In the genomic region with DNA sequence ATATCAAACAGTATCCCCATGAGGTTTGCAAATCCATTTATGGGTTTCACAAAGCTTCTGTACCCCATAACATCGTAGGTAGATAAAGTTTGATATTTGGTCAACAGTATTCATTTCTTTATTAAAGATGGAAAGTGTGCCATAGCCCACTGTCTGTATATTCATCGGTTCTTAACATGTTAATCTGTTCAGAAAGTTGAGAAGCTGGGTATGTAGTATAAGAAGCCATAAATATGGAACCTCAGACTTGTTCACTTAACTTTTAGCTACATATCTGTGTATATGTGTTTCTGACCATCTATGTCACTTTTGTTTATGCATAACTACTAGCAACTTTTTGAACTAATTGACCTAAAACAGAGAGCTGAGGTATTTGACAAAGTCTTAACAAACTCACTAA, we compare ENCODE assay signal across 30 mouse cellular contexts. TPM values are rescaled to one million over a fixed set of nuclear protein-coding genes. Genes with fewer than 3 reads are reported as not detected.
DNase-seq lines count a peak whose midpoint lies in the region; ATAC-seq and TF ChIP-seq lines count a peak whose summit lies in the region.
"Had no signal": no experiment of that assay in that cellular context is flagged by ENCODE, and none has a peak within 500 bp of the region (broad histone marks: within the 10 kb centered on the region; RNA-seq: fewer than 3 reads in every experiment).

No protein-coding gene starts in this region.

- no peak for TF ChIP-seq POLR2A in limb, embryonic 14.5 days (IDR thresholded peaks at IDR 0.05; ENCODE audit: borderline replicate concordance, extremely low read depth, insufficient read depth, insufficient read length)

- H3K4me1 ChIP-seq in limb, embryonic 14.5 days (ENCODE audit: control insufficient read depth, insufficient read depth, low read length) = no peaks in the 10 kb centered on the region
- peaks cover 6% of the 10 kb centered on the region for H3K4me1 ChIP-seq in limb, embryonic 10.5 days
- H3K4me1 ChIP-seq in forebrain, embryonic 11.5 days (replicated peaks; ENCODE audit: control insufficient read depth, insufficient read depth, low read length) = peaks cover 2% of the 10 kb centered on the region; the same call in 1 of the 2 replicates
- peaks cover 6% of the 10 kb centered on the region; the same call in 1 of the 2 replicates for H3K4me1 ChIP-seq in forebrain, postnatal 0 days (ENCODE audit: insufficient read depth)
- H3K4me1 ChIP-seq: liver, embryonic 15.5 days had no signal

- no peaks in the 10 kb centered on the region for H3K36me3 ChIP-seq in limb, embryonic 14.5 days (ENCODE audit: control insufficient read depth, insufficient read depth, low read length)
- H3K36me3 ChIP-seq in limb, embryonic 10.5 days = no peaks in the 10 kb centered on the region
- H3K36me3 ChIP-seq in forebrain, embryonic 11.5 days (ENCODE audit: control insufficient read depth, insufficient read depth, low read length) = no peaks in the 10 kb centered on the region
- peaks cover 14% of the 10 kb centered on the region for H3K36me3 ChIP-seq in forebrain, postnatal 0 days (ENCODE audit: insufficient read depth)
- H3K36me3 ChIP-seq: heart, embryonic 13.5 days; hindbrain, embryonic 15.5 days; intestine, embryonic 15.5 days; limb, embryonic 15.5 days; liver, embryonic 15.5 days had no signal

- peak; percentile 1 for DNase-seq in limb, embryonic 14.5 days (ENCODE audit: low spot score)
- no peak for DNase-seq in limb, embryonic 10.5 days (ENCODE audit: low spot score)
- peak; percentile 47 for DNase-seq in embryo, embryonic 10.5 days (ENCODE audit: low spot score)
- no peak for DNase-seq in forebrain, embryonic 11.5 days (ENCODE audit: low spot score)
- peak; percentile 60 for DNase-seq in forebrain, postnatal 0 days
- no peak for DNase-seq in ovary, adult 18-20 months (ENCODE audit: low spot score)
- DNase-seq in kidney, adult 11 months = no peak
- DNase-seq: adrenal gland, postnatal 10 days; cerebellum, adult 2 months; cerebellum, postnatal 36 days; gastrocnemius, postnatal 25 days; heart, adult 2 months; heart, postnatal 14 days; kidney, adult 9 months; kidney, postnatal 14 days; thymus, postnatal 25 days had no signal

- H3K9ac ChIP-seq in limb, embryonic 14.5 days (ENCODE audit: low read depth, low read length, severe bottlenecking) = no peak overlapping the region
- H3K9ac ChIP-seq in forebrain, embryonic 11.5 days (ENCODE audit: low read length) = no peak overlapping the region; the same call in 1 of the 2 replicates
- H3K9ac ChIP-seq in forebrain, postnatal 0 days = peak overlapping the region; percentile 51
- H3K9ac ChIP-seq: heart, embryonic 13.5 days; hindbrain, embryonic 15.5 days; intestine, embryonic 15.5 days; limb, embryonic 15.5 days; liver, embryonic 15.5 days had no signal

- no peak overlapping the region for H3K4me3 ChIP-seq in limb, embryonic 14.5 days (replicated peaks; ENCODE audit: low read length)
- no peak overlapping the region for H3K4me3 ChIP-seq in limb, embryonic 10.5 days
- H3K4me3 ChIP-seq in forebrain, embryonic 11.5 days (ENCODE audit: low read depth, low read length) = peak overlapping the region; percentile 10; the same call in 1 of the 2 replicates
- peak overlapping the region; percentile 19; the same call in 1 of the 2 replicates for H3K4me3 ChIP-seq in forebrain, postnatal 0 days (ENCODE audit: low read depth, low read length)
- H3K4me3 ChIP-seq: heart, adult 2 months; heart, embryonic 13.5 days; hindbrain, embryonic 15.5 days; intestine, embryonic 15.5 days; limb, embryonic 15.5 days; liver, embryonic 15.5 days had no signal

- TF ChIP-seq CTCF in forebrain, postnatal 0 days (IDR thresholded peaks at IDR 0.05; ENCODE audit: low read depth) = no peak

- peaks cover 85% of the 10 kb centered on the region for H3K27me3 ChIP-seq in limb, embryonic 14.5 days (ENCODE audit: control insufficient read depth, insufficient read depth, low read length)
- peaks cover 99% of the 10 kb centered on the region for H3K27me3 ChIP-seq in limb, embryonic 10.5 days (ENCODE audit: low read depth, poor library complexity, severe bottlenecking)
- peaks cover 10% of the 10 kb centered on the region; the same call in 1 of the 2 replicates for H3K27me3 ChIP-seq in forebrain, embryonic 11.5 days (ENCODE audit: control insufficient read depth, insufficient read depth, low read length)
- H3K27me3 ChIP-seq in forebrain, postnatal 0 days (ENCODE audit: insufficient read depth, low read length) = no peaks in the 10 kb centered on the region

- H3K4me2 ChIP-seq in limb, embryonic 14.5 days (replicated peaks; ENCODE audit: low read depth, low read length, severe bottlenecking) = no peak overlapping the region
- H3K4me2 ChIP-seq in forebrain, embryonic 11.5 days (ENCODE audit: low read depth, low read length, severe bottlenecking) = peak overlapping the region; percentile 24; the same call in 1 of the 2 replicates
- H3K4me2 ChIP-seq in forebrain, postnatal 0 days (ENCODE audit: low read depth) = peak overlapping the region; percentile 42
- H3K4me2 ChIP-seq: heart, embryonic 13.5 days; hindbrain, embryonic 15.5 days; intestine, embryonic 15.5 days; limb, embryonic 15.5 days; liver, embryonic 15.5 days had no signal

- no peak overlapping the region for H3K27ac ChIP-seq in limb, embryonic 14.5 days (replicated peaks; ENCODE audit: low read depth, low read length)
- H3K27ac ChIP-seq in limb, embryonic 10.5 days = no peak overlapping the region
- no peak overlapping the region for H3K27ac ChIP-seq in forebrain, embryonic 11.5 days (ENCODE audit: low read depth, low read length)
- peak overlapping the region; percentile 50; the same call in 1 of the 2 replicates for H3K27ac ChIP-seq in forebrain, postnatal 0 days (ENCODE audit: low read depth, low read length)
- H3K27ac ChIP-seq: heart, adult 2 months; heart, embryonic 13.5 days; hindbrain, embryonic 15.5 days; intestine, embryonic 15.5 days; limb, embryonic 15.5 days; liver, embryonic 15.5 days; macrophage had no signal

- ATAC-seq in limb, embryonic 14.5 days (ENCODE audit: low FRiP score, low read depth) = no peak
- ATAC-seq in forebrain, embryonic 11.5 days (replicated peaks; ENCODE audit: low FRiP score) = no peak
- ATAC-seq in forebrain, postnatal 0 days = no peak
- ATAC-seq: activated CD4-positive, CD25-positive, alpha-beta regulatory T cell, adult 4 months; intestine, embryonic 15.5 days had no signal

- 21% methylated on average over 2 of the region's 2 CpGs for WGBS in limb, embryonic 14.5 days
- 17% methylated on average over 2 of the region's 2 CpGs for WGBS in limb, embryonic 10.5 days
- WGBS in forebrain, embryonic 11.5 days = 13% methylated on average over 2 of the region's 2 CpGs
- WGBS in forebrain, postnatal 0 days = 10% methylated on average over 2 of the region's 2 CpGs

- no peaks in the 10 kb centered on the region for H3K9me3 ChIP-seq in limb, embryonic 14.5 days (ENCODE audit: control insufficient read depth, low read length)
- H3K9me3 ChIP-seq in limb, embryonic 10.5 days (replicated peaks) = no peaks in the 10 kb centered on the region
- H3K9me3 ChIP-seq in forebrain, embryonic 11.5 days (ENCODE audit: control insufficient read depth, low read length) = no peaks in the 10 kb centered on the region
- no peaks in the 10 kb centered on the region for H3K9me3 ChIP-seq in forebrain, postnatal 0 days (ENCODE audit: low read length)
- H3K9me3 ChIP-seq: heart, embryonic 13.5 days; hindbrain, embryonic 15.5 days; intestine, embryonic 15.5 days; limb, embryonic 15.5 days; liver, embryonic 15.5 days had no signal

RNA-seq across cellular contexts. Expression of a gene that starts 11.0 kb away (rescaled TPM):
- 0.04 TPM in 1 of 2 replicates, not detected in the other for polyA plus RNA-seq in limb, embryonic 14.5 days (2012; rRNA removed)
- not detected in 2 replicates for polyA plus RNA-seq in limb, embryonic 14.5 days (2014; fragmentation: Nextera tagmentation; extraction: Ambion mirVana)
- not detected in 2 replicates for polyA plus RNA-seq in limb, embryonic 10.5 days (2016; fragmentation: Nextera tagmentation; extraction: Ambion mirVana)
- polyA plus RNA-seq in forebrain, embryonic 11.5 days (2014; fragmentation: Nextera tagmentation; extraction: Ambion mirVana) = 1.3 and 1.4 TPM in 2 replicates
- 16.1 and 16.8 TPM in 2 replicates for total RNA-seq in forebrain, postnatal 0 days (2014; rRNA removed)
- polyA plus RNA-seq in forebrain, postnatal 0 days (2015; fragmentation: Nextera tagmentation; extraction: Ambion mirVana) = 0.53 and 0.85 TPM in 2 replicates
- total RNA-seq: gastrocnemius, postnatal 25 days; heart, adult 2 months; heart, postnatal 14 days; MEL; monocyte, adult 5-6 weeks; neutrophil, adult 5-6 weeks had no signal
- polyA plus RNA-seq: activated CD4-positive, CD25-positive, alpha-beta regulatory T cell, adult 4 months; C2C12; cerebellum, adult 2 months; embryonic facial prominence, embryonic 11.5 days; heart, adult 2 months; heart, embryonic 13.5 days; hindbrain, embryonic 15.5 days; intestine, embryonic 15.5 days; limb, embryonic 15.5 days; liver, embryonic 15.5 days; lung, embryonic 16.5 days; macrophage; stomach, embryonic 14.5 days had no signal

RNA-seq across cellular contexts. Expression of a gene that starts 13.5 kb away (rescaled TPM):
- 0.12 and 1.2 TPM in 2 replicates for polyA plus RNA-seq in limb, embryonic 14.5 days (2012; rRNA removed)
- not detected in 2 replicates for polyA plus RNA-seq in limb, embryonic 14.5 days (2014; fragmentation: Nextera tagmentation; extraction: Ambion mirVana)
- polyA plus RNA-seq in limb, embryonic 10.5 days (2016; fragmentation: Nextera tagmentation; extraction: Ambion mirVana) = 0.19 TPM in 1 of 2 replicates, not detected in the other
- polyA plus RNA-seq in forebrain, embryonic 11.5 days (2014; fragmentation: Nextera tagmentation; extraction: Ambion mirVana) = 40.4 and 45.5 TPM in 2 replicates
- total RNA-seq in forebrain, postnatal 0 days (2014; rRNA removed) = 76.5 and 79.4 TPM in 2 replicates
- polyA plus RNA-seq in forebrain, postnatal 0 days (2015; fragmentation: Nextera tagmentation; extraction: Ambion mirVana) = 50.8 and 53.4 TPM in 2 replicates
- total RNA-seq: gastrocnemius, postnatal 25 days; heart, adult 2 months; heart, postnatal 14 days; MEL; monocyte, adult 5-6 weeks; neutrophil, adult 5-6 weeks had no signal
- polyA plus RNA-seq: activated CD4-positive, CD25-positive, alpha-beta regulatory T cell, adult 4 months; C2C12; cerebellum, adult 2 months; intestine, embryonic 15.5 days; limb, embryonic 15.5 days; macrophage; stomach, embryonic 14.5 days had no signal

Comparison
In these comparisons a context has a peak if more than half of its experiments do, and no peak if none do; other contexts are left out.
1. DNase-seq: peak in limb, embryonic 14.5 days (single experiment), embryo, embryonic 10.5 days (single experiment) and forebrain, postnatal 0 days (single experiment); none in limb, embryonic 10.5 days (single experiment), forebrain, embryonic 11.5 days (single experiment), ovary, adult 18-20 months (single experiment) and kidney, adult 11 months (single experiment).
2. H3K4me3 ChIP-seq: peak in forebrain, embryonic 11.5 days (single experiment) and forebrain, postnatal 0 days (single experiment); none in limb, embryonic 14.5 days (single experiment) and limb, embryonic 10.5 days (single experiment).
3. RNA of a gene that starts 13.5 kb away (polyA plus RNA-seq): 50.8 to 53.4 TPM in forebrain, postnatal 0 days and 40.4 to 45.5 TPM in forebrain, embryonic 11.5 days; 0.12 to 1.2 TPM in limb, embryonic 14.5 days and 0.19 TPM in limb, embryonic 10.5 days; every median in the first group is over 10 times any median in the second.